Mouse (Mus musculus) sigmoid colon, adult 10 weeks (tissue): ENCODE measurements around the gene Gm3183. TPM values are rescaled to one million over a fixed set of nuclear protein-coding genes. Genes with fewer than 3 reads are reported as not detected.

Experiments used
- polyA plus RNA-seq: library from polyadenylated mRNA; stranded (reverse); fragments of 350-450 nt; fragmentation: Illumina TruSeq; extraction: RNeasy Lipid Tissue Mini Kit (QIAGEN cat#74804); gene quantifications from one replicate; pipeline ENCODE4 v1.2.3, GENCODE M21; 2014; ENCODE audit warnings: low read depth, low replicate concordance

Gm3183 gene
- not detected for polyA plus RNA-seq

DNA sequence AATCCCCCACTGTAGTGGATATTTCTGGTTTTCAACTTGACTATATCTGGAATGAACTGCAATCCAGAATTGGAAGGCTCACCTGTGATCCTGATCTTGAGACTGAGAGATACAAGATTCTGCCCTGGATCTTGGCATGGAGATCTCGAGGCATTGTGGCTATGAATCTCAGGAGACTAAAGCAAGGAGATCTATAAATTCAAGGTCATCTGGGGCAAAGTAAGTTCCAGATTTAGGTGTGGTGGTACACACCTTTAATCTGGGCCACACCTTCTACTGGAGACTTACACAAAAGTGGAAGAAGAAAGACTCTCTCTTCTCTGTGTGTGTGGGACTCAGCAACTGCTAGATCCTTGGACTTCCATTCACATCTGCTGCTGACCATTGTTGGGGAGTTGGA, at the start of gene Gm3183:
TSS of gene Gm3183 (plus strand) at position 301 of the 400 bp plus-strand sequence.

Other genes with a start within 250 kb of the Gm3183 start
- gene Gm3147, start 249.1 kb upstream of the Gm3183 start, polyA plus RNA-seq, result not detected
- not detected for gene Gm6509, start 241.5 kb upstream of the Gm3183 start, polyA plus RNA-seq
- not detected for gene Gm6205, start 217.1 kb upstream of the Gm3183 start, polyA plus RNA-seq
- not detected for gene Gm6367, start 123.2 kb downstream of the Gm3183 start, polyA plus RNA-seq
- gene Gm7942, start 241.5 kb downstream of the Gm3183 start, polyA plus RNA-seq, result not detected